ENCODE assay signal across 16 mouse cellular contexts in the genomic region with DNA sequence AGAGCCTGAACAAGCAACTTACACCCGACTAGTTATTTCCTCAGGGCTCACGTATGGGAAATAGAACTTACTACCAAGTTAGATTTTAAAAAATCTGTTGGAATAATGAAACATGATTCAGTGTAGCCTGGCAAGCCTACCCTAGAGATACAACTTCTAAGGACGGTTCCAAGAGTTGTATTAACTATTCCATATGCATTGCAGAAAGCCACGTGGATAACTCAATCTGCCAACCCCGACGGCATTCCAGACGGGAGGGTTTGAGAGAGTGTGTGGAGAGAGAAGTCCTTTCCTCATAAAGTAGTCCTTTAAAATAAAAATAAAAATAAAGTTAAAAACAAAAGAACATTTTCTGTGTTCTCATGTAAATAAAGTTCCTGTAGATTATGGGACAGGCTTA.
A peak's percentile ranks its signal among the peaks of the same experiment; 100 is the strongest.
DNase-seq lines count a peak whose midpoint lies in the region; ATAC-seq and TF ChIP-seq lines count a peak whose summit lies in the region.
"Had no signal": no experiment of that assay in that cellular context is flagged by ENCODE, and none has a peak within 500 bp of the region (broad histone marks: within the 10 kb centered on the region; RNA-seq: fewer than 3 reads in every experiment).

No protein-coding gene starts in this region.

- peaks cover 8% of the 10 kb centered on the region for H3K4me1 ChIP-seq in forebrain, embryonic 15.5 days
- H3K4me1 ChIP-seq in forebrain, embryonic 10.5 days, result peaks cover 28% of the 10 kb centered on the region
- peaks cover 4% of the 10 kb centered on the region for H3K4me1 ChIP-seq in neural tube, embryonic 12.5 days
- H3K4me1 ChIP-seq in forebrain, postnatal 0 days (ENCODE audit: insufficient read depth), result 0 out of 2 replicates have a peak, but pooled peaks cover 3% of the 10 kb centered on the region
- H3K4me1 ChIP-seq: hindbrain, embryonic 15.5 days had no signal

- H3K9ac ChIP-seq in forebrain, embryonic 15.5 days (replicated peaks), result no peak overlapping the region
- no peak overlapping the region for H3K9ac ChIP-seq in neural tube, embryonic 12.5 days
- H3K9ac ChIP-seq in forebrain, postnatal 0 days, result no peak overlapping the region
- H3K9ac ChIP-seq: heart, embryonic 13.5 days; hindbrain, embryonic 15.5 days had no signal

- no peak for DNase-seq in forebrain, embryonic 10.5 days (ENCODE audit: extremely low spot score, low spot score)
- no peak for DNase-seq in neural tube, embryonic 10.5 days (ENCODE audit: extremely low spot score, low spot score)
- no peak for DNase-seq in forebrain, postnatal 0 days
- no peak for DNase-seq in left cerebral cortex, postnatal 36 days (ENCODE audit: low spot score in 2 of 2)
- DNase-seq: adrenal gland, adult 2 months; adrenal gland, postnatal 25 days; cerebellum, adult 18-20 months; cerebellum, adult 9-11 months; cerebellum, postnatal 36 days; gastrocnemius, postnatal 36 days; heart, postnatal 36 days had no signal

- H3K9me3 ChIP-seq in forebrain, embryonic 15.5 days, result no peaks in the 10 kb centered on the region
- no peaks in the 10 kb centered on the region for H3K9me3 ChIP-seq in forebrain, embryonic 10.5 days
- H3K9me3 ChIP-seq in neural tube, embryonic 12.5 days, result no peaks in the 10 kb centered on the region
- H3K9me3 ChIP-seq in forebrain, postnatal 0 days (ENCODE audit: low read length), result no peaks in the 10 kb centered on the region
- H3K9me3 ChIP-seq: heart, embryonic 13.5 days; hindbrain, embryonic 15.5 days had no signal

- TF ChIP-seq CTCF in forebrain, postnatal 0 days (IDR thresholded peaks at IDR 0.05; ENCODE audit: low read depth), result no peak

- WGBS in forebrain, embryonic 15.5 days, result 61% methylated on average over 7 of the region's 7 CpGs
- 92% methylated on average over 7 of the region's 7 CpGs for WGBS in forebrain, embryonic 10.5 days
- WGBS in neural tube, embryonic 12.5 days, result 80% methylated on average over 7 of the region's 7 CpGs
- 59% methylated on average over 7 of the region's 7 CpGs for WGBS in forebrain, postnatal 0 days

- peaks cover 31% of the 10 kb centered on the region for H3K27me3 ChIP-seq in forebrain, embryonic 15.5 days
- peaks cover 64% of the 10 kb centered on the region for H3K27me3 ChIP-seq in forebrain, embryonic 10.5 days (ENCODE audit: poor library complexity, severe bottlenecking)
- peaks cover 5% of the 10 kb centered on the region for H3K27me3 ChIP-seq in neural tube, embryonic 12.5 days (replicated peaks)
- peaks cover 7% of the 10 kb centered on the region; the same call in 1 of the 2 replicates for H3K27me3 ChIP-seq in forebrain, postnatal 0 days (ENCODE audit: insufficient read depth, low read length)
- H3K27me3 ChIP-seq: CH12.LX; heart, embryonic 13.5 days had no signal

- no peak overlapping the region for H3K27ac ChIP-seq in forebrain, embryonic 15.5 days (replicated peaks)
- no peak overlapping the region for H3K27ac ChIP-seq in forebrain, embryonic 10.5 days
- no peak overlapping the region for H3K27ac ChIP-seq in neural tube, embryonic 12.5 days
- no peak overlapping the region for H3K27ac ChIP-seq in forebrain, postnatal 0 days (ENCODE audit: low read depth, low read length)
- H3K27ac ChIP-seq: heart, embryonic 13.5 days; hindbrain, embryonic 15.5 days had no signal

- intact Hi-C loops in left cerebral cortex, postnatal 36 days (cut with DNase I), result no loop called here

- H3K4me2 ChIP-seq in forebrain, embryonic 15.5 days (replicated peaks), result no peak overlapping the region
- no peak overlapping the region for H3K4me2 ChIP-seq in neural tube, embryonic 12.5 days (replicated peaks)
- H3K4me2 ChIP-seq in forebrain, postnatal 0 days (ENCODE audit: low read depth), result no peak overlapping the region
- H3K4me2 ChIP-seq: heart, embryonic 13.5 days; hindbrain, embryonic 15.5 days had no signal

- H3K4me3 ChIP-seq in forebrain, embryonic 15.5 days, result no peak overlapping the region
- H3K4me3 ChIP-seq in forebrain, embryonic 10.5 days, result no peak overlapping the region
- H3K4me3 ChIP-seq in neural tube, embryonic 12.5 days, result no peak overlapping the region
- no peak overlapping the region for H3K4me3 ChIP-seq in forebrain, postnatal 0 days (ENCODE audit: low read depth, low read length)
- H3K4me3 ChIP-seq: heart, embryonic 13.5 days; hindbrain, embryonic 15.5 days had no signal

- no peaks in the 10 kb centered on the region for H3K36me3 ChIP-seq in forebrain, embryonic 15.5 days
- H3K36me3 ChIP-seq in forebrain, embryonic 10.5 days (replicated peaks), result no peaks in the 10 kb centered on the region
- no peaks in the 10 kb centered on the region for H3K36me3 ChIP-seq in neural tube, embryonic 12.5 days
- no peaks in the 10 kb centered on the region for H3K36me3 ChIP-seq in forebrain, postnatal 0 days (ENCODE audit: insufficient read depth)
- H3K36me3 ChIP-seq: heart, embryonic 13.5 days; hindbrain, embryonic 15.5 days had no signal

- peak; percentile 76 for ATAC-seq in forebrain, embryonic 15.5 days (replicated peaks)
- ATAC-seq in neural tube, embryonic 12.5 days (ENCODE audit: low FRiP score, low read depth), result 0 out of 2 replicates have a peak, but pooled peaks have one; percentile 18
- peak; percentile 25; the same call in 1 of the 2 replicates for ATAC-seq in forebrain, postnatal 0 days

Comparison
In these comparisons a context has a peak if more than half of its experiments do, and no peak if none do; other contexts are left out.
1. ATAC-seq: peak in every context shown above with its lines; median percentile 76 in forebrain, embryonic 15.5 days; 25 in forebrain, postnatal 0 days; 18 in neural tube, embryonic 12.5 days.